Mouse (Mus musculus) CH12.LX (cell line): ENCODE results near the gene Commd9. TPM values are rescaled to one million over a fixed set of nuclear protein-coding genes. Genes with fewer than 3 reads are reported as not detected.
A peak's percentile ranks its signal among the peaks of the same experiment; 100 is the strongest.

Experiments
- DNase-seq: peaks from one replicate; pipeline ENCODE4 v3.0.0-alpha.2; 2013; ENCODE audit errors: extremely low read depth
- H3K27ac ChIP-seq: 2 replicates; pipeline ENCODE4 v1.5.1; 2012; ENCODE audit warnings: low read depth, mild to moderate bottlenecking, control low read depth, moderate library complexity; ENCODE audit not compliant: insufficient read depth
- H3K27me3 ChIP-seq: replicated peaks from 2 replicates; pipeline ENCODE3; 2012; ENCODE audit warnings: inconsistent platforms
- H3K36me3 ChIP-seq, 2 experiments: replicated peaks in 1 of 2; 2 replicates each; pipeline versions ENCODE3 to v1.6.1; 2012; ENCODE audit warnings: inconsistent platforms in 1 of 2, low read length in 1 of 2, mild to moderate bottlenecking in 1 of 2, mixed read lengths in 1 of 2, moderate library complexity in 1 of 2; ENCODE audit not compliant: control insufficient read depth in 1 of 2, insufficient read depth in 1 of 2
- H3K4me1 ChIP-seq, 2 experiments: 2 replicates each; pipeline ENCODE4 v1.6.1; 2012; ENCODE audit warnings: inconsistent platforms in 1 of 2, moderate library complexity in 1 of 2; ENCODE audit not compliant: insufficient read depth in 2 of 2, control insufficient read depth in 1 of 2
- H3K4me2 ChIP-seq: 2 replicates; pipeline ENCODE4 v1.6.1; 2012; ENCODE audit warnings: low read depth, mild to moderate bottlenecking, control low read depth; ENCODE audit not compliant: poor library complexity, insufficient read depth, severe bottlenecking
- H3K4me3 ChIP-seq, 3 experiments: fragments of 150-350 bp in 1 of 3; sonication (generic) in 1 of 3; replicated peaks in 1 of 3; 2 replicates each; pipeline versions ENCODE3 to v1.5.1; 2011 to 2012; ENCODE audit warnings: low read depth in 2 of 3, low read length in 2 of 3, mild to moderate bottlenecking in 2 of 3, moderate library complexity in 2 of 3, control low read depth in 1 of 3, improper control_type of control experiment in 1 of 3, inconsistent platforms in 1 of 3, mixed read lengths in 1 of 3; ENCODE audit not compliant: poor library complexity in 1 of 3
- H3K79me2 ChIP-seq: replicated peaks from 2 replicates; pipeline ENCODE4 v1.6.1; 2012; ENCODE audit warnings: mild to moderate bottlenecking, moderate library complexity; ENCODE audit not compliant: control insufficient read depth, poor library complexity, insufficient read depth, severe bottlenecking; ENCODE audit errors: extremely low read depth
- H3K9ac ChIP-seq: 2 replicates; pipeline ENCODE4 v1.6.1; 2012; ENCODE audit warnings: low read depth, mild to moderate bottlenecking, control low read depth, moderate library complexity; ENCODE audit not compliant: insufficient read depth
- H3K9me3 ChIP-seq: replicated peaks from 2 replicates; pipeline ENCODE3; 2012; ENCODE audit warnings: low read length, inconsistent platforms, mixed read lengths
- BHLHE40 ChIP-seq: IDR thresholded peaks from 2 replicates; pipeline ENCODE4 v1.6.1; 2011; ENCODE audit warnings: mild to moderate bottlenecking, low read depth, low read length, improper control_type of control experiment
- CTCF ChIP-seq, 2 experiments: IDR thresholded peaks in 1 of 2; conservative IDR thresholded peaks in 1 of 2; 2 replicates each; pipeline ENCODE4 v1.5.1; 2011 to 2012; ENCODE audit warnings: low read depth in 2 of 2, low read length in 2 of 2, improper control_type of control experiment in 1 of 2, inconsistent platforms in 1 of 2, mild to moderate bottlenecking in 1 of 2, moderate library complexity in 1 of 2
- ELF1 ChIP-seq: IDR thresholded peaks from 2 replicates; pipeline ENCODE4 v1.6.1; 2014; ENCODE audit warnings: low read depth, mild to moderate bottlenecking, inconsistent platforms, low read length, improper control_type of control experiment
- EP300 ChIP-seq: IDR thresholded peaks from 2 replicates; pipeline ENCODE4 v1.6.1; 2011; ENCODE audit warnings: low read length, improper control_type of control experiment
- IRF4 ChIP-seq: IDR thresholded peaks from 2 replicates; pipeline ENCODE4 v1.6.1; 2014; ENCODE audit warnings: low read depth, mild to moderate bottlenecking, inconsistent platforms, low read length, improper control_type of control experiment
- JUND ChIP-seq: conservative IDR thresholded peaks from 2 replicates; pipeline ENCODE4 v1.6.1; 2011; ENCODE audit warnings: low read depth, low read length, improper control_type of control experiment
- KAT2A ChIP-seq: IDR thresholded peaks from 2 replicates; pipeline ENCODE4 v1.6.1; 2012; ENCODE audit warnings: low read length, improper control_type of control experiment, inconsistent platforms; ENCODE audit not compliant: insufficient replicate concordance
- MYC ChIP-seq: IDR thresholded peaks from 2 replicates; pipeline ENCODE4 v1.6.1; 2011; ENCODE audit warnings: low read depth, mild to moderate bottlenecking, improper control_type of control experiment, low read length
- NELFE ChIP-seq: IDR thresholded peaks from 2 replicates; pipeline ENCODE4 v1.6.1; 2011; ENCODE audit warnings: low read depth, low read length, improper control_type of control experiment
- POLR2AphosphoS2 ChIP-seq: IDR thresholded peaks from 2 replicates; pipeline ENCODE4 v1.6.1; 2011; ENCODE audit warnings: low read depth, low read length, improper control_type of control experiment
- RAD21 ChIP-seq: IDR thresholded peaks from 2 replicates; pipeline ENCODE4 v1.6.1; 2011; ENCODE audit warnings: low read depth, mild to moderate bottlenecking, low read length, improper control_type of control experiment, moderate library complexity
- RCOR1 ChIP-seq: conservative IDR thresholded peaks from 2 replicates; pipeline ENCODE4 v1.6.1; 2012; ENCODE audit warnings: low read depth, mild to moderate bottlenecking, inconsistent platforms, low read length, improper control_type of control experiment
- SIN3A ChIP-seq: IDR thresholded peaks from 2 replicates; pipeline ENCODE4 v1.6.1; 2012; ENCODE audit warnings: low read length, improper control_type of control experiment, inconsistent platforms
- SMC3 ChIP-seq: IDR thresholded peaks from 2 replicates; pipeline ENCODE4 v1.6.1; 2011; ENCODE audit warnings: low read depth, low read length, improper control_type of control experiment
- TCF12 ChIP-seq: IDR thresholded peaks from 2 replicates; pipeline ENCODE4 v1.6.1; 2014; ENCODE audit warnings: low read depth, mild to moderate bottlenecking, inconsistent platforms, low read length, improper control_type of control experiment
- ZC3H11A ChIP-seq: IDR thresholded peaks from 2 replicates; pipeline ENCODE4 v1.6.1; 2012; ENCODE audit warnings: low read depth, mild to moderate bottlenecking, inconsistent platforms, low read length, improper control_type of control experiment
- dilution Hi-C: fragments of 300-500 bp; cut with MboI; formaldehyde crosslinking; loops from 2 replicates; pipeline ENCODE4 v1.14.3; 2020; ENCODE audit warnings: low sequenced_read_pairs; ENCODE audit not compliant: extremely low pct_unique_long_range_greater_than_20kb, extremely low pct_ligation_motif_present
- in situ Hi-C: fragments of 300-500 bp; cut with MboI; formaldehyde crosslinking; loops from 3 replicates; pipeline ENCODE4 v1.14.3; 2019; ENCODE audit warnings: low sequenced_read_pairs, low pct_ligation_motif_present, low pct_unique_long_range_greater_than_20kb, mixed read lengths
- polyA plus RNA-seq: library from polyadenylated mRNA; unstranded; fragments of >175 nt; gene quantifications from 2 replicates; pipeline ENCODE4 v1.2.1, GENCODE M21; 2012; ENCODE audit warnings: low read depth; ENCODE audit not compliant: insufficient read length
- total RNA-seq, 2 experiments: library from RNA; depleted of rRNA; stranded (reverse); fragments of 300-350 nt in 1 of 2; fragments of >200 nt in 1 of 2; gene quantifications; 2 replicates each; pipeline ENCODE4 v1.2.3; 2012 to 2014

The Commd9 gene
- total and polyA plus RNA-seq, 3 experiments = 22.3 to 140 (median 26.1) TPM

DNA sequence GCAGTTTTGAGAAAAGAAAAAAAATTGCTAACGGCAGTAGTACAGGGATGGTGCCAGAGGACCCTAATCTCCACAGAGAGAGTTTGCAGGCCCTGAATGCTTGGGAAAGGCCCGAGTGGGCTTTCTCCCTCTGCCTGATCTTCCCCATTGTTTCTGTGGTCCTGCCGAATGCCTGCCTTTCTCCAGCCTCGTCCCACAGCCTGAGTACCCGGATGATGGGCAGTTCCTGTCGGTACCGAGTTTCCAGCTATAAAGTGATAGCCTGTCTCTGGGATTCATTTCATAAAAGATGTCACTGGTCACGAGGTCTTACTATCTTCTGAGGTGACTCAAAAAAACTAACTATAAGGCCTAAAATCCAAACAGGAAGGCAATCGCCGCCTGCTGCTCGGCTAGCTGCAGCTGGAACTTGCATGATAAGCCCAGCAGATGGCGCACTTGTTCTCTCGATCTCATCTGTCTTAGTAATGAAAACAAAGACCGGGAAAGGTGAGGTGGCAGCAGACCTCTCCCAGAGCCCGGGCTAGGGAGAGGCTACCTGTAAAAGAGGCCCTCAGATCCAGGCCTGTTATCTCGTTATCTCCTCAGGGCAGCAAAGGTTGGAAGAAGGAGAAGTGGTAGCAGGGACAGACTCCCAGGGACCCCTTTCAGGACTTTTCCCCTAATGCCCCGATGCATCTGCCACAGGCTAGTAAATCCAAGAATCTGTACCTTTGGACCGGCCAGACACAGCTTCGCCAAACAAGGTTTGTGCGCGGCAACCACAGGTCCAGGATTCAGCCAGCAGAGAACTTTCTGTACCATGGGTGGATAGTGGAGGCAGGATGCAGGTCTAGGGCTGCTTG, 19.7 kb downstream of the Commd9 start:
- H3K27me3 ChIP-seq = no peaks in the 10 kb centered on the region
- dilution Hi-C loops (no loop called here), in situ Hi-C loops (loop anchor here (25.0 kb wide), 1 partner anchor 532 kb away; no protein-coding TSS in a partner anchor)
- H3K27ac ChIP-seq = no peak overlapping the region
- H3K9me3 ChIP-seq = no peaks in the 10 kb centered on the region
- no peak overlapping the region for H3K9ac ChIP-seq
- H3K4me2 ChIP-seq = peak overlapping the region; percentile 34; the same call in 1 of the 2 replicates
- H3K4me3 ChIP-seq = no peak overlapping the region
- peak; percentile 79 for DNase-seq
- H3K4me1 ChIP-seq = peaks cover 0 to 7% of the 10 kb centered on the region in 2 experiments; a peak in 2 of 4 replicates
- peaks cover 11 to 17% of the 10 kb centered on the region in 2 experiments for H3K36me3 ChIP-seq
- peak; percentile 44; the same call in 1 of the 2 replicates for TF ChIP-seq NELFE
- TF ChIP-seq EP300 = no peak
- TF ChIP-seq CTCF (conservative IDR thresholded peaks at IDR 0.05 in 1 of 2, IDR thresholded peaks at IDR 0.05 in 1 of 2; ENCODE audit: low read depth in 2 of 2, low read length in 2 of 2) = peak; percentile 77 to 86
- TF ChIP-seq ZC3H11A = no peak; the same call in 1 of the 2 replicates
- no peak for TF ChIP-seq MYC
- peak; percentile 32; the same call in 1 of the 2 replicates for TF ChIP-seq TCF12
- TF ChIP-seq SIN3A = no peak
- TF ChIP-seq SMC3 = peak; percentile 69
- TF ChIP-seq BHLHE40 = no peak
- 0 out of 2 replicates have a peak, but pooled peaks have one; percentile 27 for TF ChIP-seq IRF4
- TF ChIP-seq ELF1 = 0 out of 2 replicates have a peak, but pooled peaks have one; percentile 23
- TF ChIP-seq POLR2AphosphoS2 = no peak
- TF ChIP-seq RCOR1 = no peak
- TF ChIP-seq RAD21 = peak; percentile 82
- H3K79me2 ChIP-seq = no peaks in the 10 kb centered on the region

DNA sequence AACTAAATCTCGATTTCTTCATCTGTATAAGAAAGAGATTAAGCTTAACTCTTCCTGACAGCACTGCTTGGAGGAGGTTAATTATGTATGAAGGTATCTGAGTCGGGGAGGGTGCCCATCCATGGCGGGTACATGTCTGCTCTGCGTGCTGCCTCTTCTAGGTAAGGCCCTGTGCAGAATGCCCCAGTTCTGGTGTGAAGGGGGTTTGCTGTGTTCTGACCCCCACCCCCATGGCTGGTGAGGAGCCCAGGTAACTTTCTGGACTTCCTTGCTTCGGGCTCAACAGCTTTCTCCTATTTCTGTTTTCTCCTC, 20.3 kb downstream of the Commd9 start:
- no peaks in the 10 kb centered on the region for H3K79me2 ChIP-seq
- H3K4me1 ChIP-seq = peaks cover 0 to 7% of the 10 kb centered on the region in 2 experiments; a peak in 2 of 4 replicates
- no peaks in the 10 kb centered on the region for H3K27me3 ChIP-seq
- in situ Hi-C loops = loop anchor here (25.0 kb wide), 1 partner anchor 531 kb away; no protein-coding TSS in a partner anchor
- H3K27ac ChIP-seq = no peak overlapping the region
- H3K4me3 ChIP-seq = no peak overlapping the region
- dilution Hi-C loops = no loop called here
- DNase-seq = no peak
- no peaks in the 10 kb centered on the region for H3K9me3 ChIP-seq
- H3K36me3 ChIP-seq = peaks cover 5 to 11% of the 10 kb centered on the region in 2 experiments
- TF ChIP-seq NELFE = no peak
- TF ChIP-seq KAT2A = no peak
- TF ChIP-seq SIN3A = no peak
- no peak for TF ChIP-seq JUND
- no peak overlapping the region for H3K4me2 ChIP-seq
- H3K9ac ChIP-seq = no peak overlapping the region
